Mouse (Mus musculus): ENCODE results near the gene Tnfrsf9. TPM values are rescaled to one million over a fixed set of nuclear protein-coding genes. Genes with fewer than 3 reads are reported as not detected.

Gene Tnfrsf9
- total RNA-seq, 2 experiments from 2014 or later: 0.37 to 0.52 TPM

DNA sequence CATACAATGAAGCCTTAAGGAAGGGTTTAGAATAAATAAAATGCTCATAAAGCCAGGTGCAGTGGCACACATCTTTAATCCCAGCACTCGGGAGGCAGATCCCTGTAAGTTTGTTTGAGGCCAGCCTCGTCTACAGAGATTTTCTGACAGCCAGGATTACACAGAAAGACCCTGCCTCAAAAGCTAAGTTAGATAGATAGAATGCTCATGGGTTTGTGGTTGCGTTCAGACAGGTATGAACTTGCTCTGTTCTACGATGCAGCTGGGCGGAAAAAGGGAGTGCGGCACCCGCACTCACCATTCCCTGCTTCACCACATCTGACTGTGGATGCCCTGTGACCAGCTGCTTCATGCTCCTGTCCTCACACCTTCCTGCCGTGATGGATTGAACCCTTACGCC, 65.1 kb downstream of the Tnfrsf9 start:
- no peak for DNase-seq (ENCODE audit: low spot score in 2 of 2)

DNA sequence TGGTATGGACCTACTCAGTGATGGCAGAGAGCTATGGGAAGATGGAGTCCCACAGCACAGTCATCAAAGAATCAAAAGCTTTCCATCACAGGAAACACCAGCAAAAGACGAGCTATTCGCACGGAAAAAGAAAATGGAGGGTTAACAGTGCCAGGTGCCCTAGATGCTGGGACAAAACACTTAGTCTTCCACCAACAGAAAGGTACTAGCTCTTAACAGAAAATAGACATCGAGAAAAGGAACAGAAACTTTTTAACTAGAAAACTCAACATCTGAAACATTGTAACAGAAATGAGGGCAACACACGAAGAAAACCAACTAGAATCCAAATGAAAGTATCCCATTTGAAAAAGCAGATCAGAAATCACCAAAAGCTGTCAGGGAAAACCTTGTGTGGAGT, 65.8 kb downstream of the Tnfrsf9 start:
- DNase-seq (ENCODE audit: low spot score in 2 of 2): no peak

DNA sequence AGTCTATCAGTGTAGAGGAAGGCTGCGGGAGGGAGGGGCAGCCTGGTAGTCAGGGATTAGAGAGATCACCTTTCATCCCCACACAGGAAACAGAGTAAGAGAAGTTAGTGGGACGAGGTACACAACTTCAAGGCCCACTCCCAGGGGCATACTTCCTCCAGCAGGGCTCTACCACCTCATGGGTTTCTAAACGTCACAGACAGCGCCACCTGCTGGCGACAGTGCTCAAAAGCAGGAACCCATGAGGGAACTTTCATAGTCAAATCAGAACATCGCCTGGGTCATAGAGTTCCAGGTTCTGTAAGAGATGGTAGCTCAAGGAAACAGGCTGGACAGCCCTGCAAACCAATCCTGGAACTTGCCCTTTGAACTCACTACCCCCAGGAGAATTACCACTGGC, 75.8 kb downstream of the Tnfrsf9 start:
- DNase-seq (ENCODE audit: low spot score in 2 of 2): no peak

Other genes starting within 250 kb of the Tnfrsf9 start
- gene Errfi1, start 60.6 kb upstream of the Tnfrsf9 start, total RNA-seq (2021): 10 to 100 TPM; 37.1 to 38.4 TPM
- 100 to 1,000 TPM; 240 to 248 TPM for gene Park7, start 125 bp upstream of the Tnfrsf9 start, total RNA-seq (2021)
- not detected for gene Uts2, start 82.5 kb downstream of the Tnfrsf9 start, total RNA-seq (2021)
- gene Per3, start 130.1 kb downstream of the Tnfrsf9 start, total RNA-seq (2021): 10 to 100 TPM; 18.7 to 18.9 TPM
- gene Vamp3, start 143.4 kb downstream of the Tnfrsf9 start, total RNA-seq (2021): 10 to 100 TPM; 38.7 to 40.6 TPM
- gene Gm13090, start 175.0 kb downstream of the Tnfrsf9 start, total RNA-seq (2021): not detected

Data from layer of hippocampus, postnatal 14 days (tissue).